In genomic region chr9:20751477-20752029, GRCm38 (mm10) we compare ENCODE assay signal across 11 mouse cellular contexts. TPM values are rescaled to one million over a fixed set of nuclear protein-coding genes. Genes with fewer than 3 reads are reported as not detected.
DNase-seq lines count a peak whose midpoint lies in the region; ATAC-seq and TF ChIP-seq lines count a peak whose summit lies in the region.
"Had no signal": no experiment of that assay in that cellular context is flagged by ENCODE, and none has a peak within 500 bp of the region (broad histone marks: within the 10 kb centered on the region; RNA-seq: fewer than 3 reads in every experiment).

No protein-coding gene starts in this region.

- no peak overlapping the region for H3K27ac ChIP-seq in kidney, postnatal 0 days
- H3K27ac ChIP-seq in kidney, embryonic 16.5 days (ENCODE audit: low read length), result no peak overlapping the region
- H3K27ac ChIP-seq in hindbrain, embryonic 12.5 days, result no peak overlapping the region
- H3K27ac ChIP-seq in midbrain, postnatal 0 days (ENCODE audit: low read depth, low read length), result no peak overlapping the region

- H3K4me1 ChIP-seq in kidney, postnatal 0 days (replicated peaks; ENCODE audit: insufficient read depth, low read length), result no peaks in the 10 kb centered on the region
- peaks cover 4% of the 10 kb centered on the region; the same call in 1 of the 2 replicates for H3K4me1 ChIP-seq in kidney, embryonic 16.5 days (ENCODE audit: insufficient read depth, low read length)
- peaks cover 14% of the 10 kb centered on the region for H3K4me1 ChIP-seq in hindbrain, embryonic 12.5 days
- H3K4me1 ChIP-seq in midbrain, postnatal 0 days (ENCODE audit: insufficient read depth, low read length), result no peaks in the 10 kb centered on the region

- WGBS in kidney, postnatal 0 days, result 50% methylated on average over 6 of the region's 6 CpGs
- WGBS in kidney, embryonic 16.5 days, result 61% methylated on average over 6 of the region's 6 CpGs
- 60% methylated on average over 6 of the region's 6 CpGs for WGBS in hindbrain, embryonic 12.5 days
- 60% methylated on average over 6 of the region's 6 CpGs for WGBS in midbrain, postnatal 0 days

- H3K27me3 ChIP-seq in kidney, postnatal 0 days (ENCODE audit: insufficient read depth, low read length), result no peaks in the 10 kb centered on the region
- H3K27me3 ChIP-seq in kidney, embryonic 16.5 days (ENCODE audit: insufficient read depth, low read length), result peaks cover 5% of the 10 kb centered on the region
- H3K27me3 ChIP-seq in hindbrain, embryonic 12.5 days, result no peaks in the 10 kb centered on the region
- H3K27me3 ChIP-seq in midbrain, postnatal 0 days (ENCODE audit: insufficient read depth, low read length), result no peaks in the 10 kb centered on the region

- no peak for ATAC-seq in kidney, postnatal 0 days (replicated peaks; ENCODE audit: low FRiP score, low read depth)
- no peak for ATAC-seq in kidney, embryonic 16.5 days (ENCODE audit: low FRiP score, low TSS enrichment)
- peak; percentile 32; the same call in 1 of the 2 replicates for ATAC-seq in hindbrain, embryonic 12.5 days (ENCODE audit: low FRiP score)
- ATAC-seq in midbrain, postnatal 0 days (ENCODE audit: low FRiP score), result peak; percentile 45; the same call in 1 of the 2 replicates

- H3K9ac ChIP-seq in kidney, postnatal 0 days (ENCODE audit: low read depth, low read length), result no peak overlapping the region
- H3K9ac ChIP-seq in kidney, embryonic 16.5 days (replicated peaks; ENCODE audit: low read length), result no peak overlapping the region
- no peak overlapping the region for H3K9ac ChIP-seq in hindbrain, embryonic 12.5 days
- no peak overlapping the region for H3K9ac ChIP-seq in midbrain, postnatal 0 days (replicated peaks; ENCODE audit: low read length, poor library complexity, severe bottlenecking)

- no peaks in the 10 kb centered on the region for H3K36me3 ChIP-seq in kidney, postnatal 0 days (ENCODE audit: insufficient read depth, low read length)
- no peaks in the 10 kb centered on the region for H3K36me3 ChIP-seq in kidney, embryonic 16.5 days (ENCODE audit: insufficient read depth, low read length)
- H3K36me3 ChIP-seq in hindbrain, embryonic 12.5 days, result no peaks in the 10 kb centered on the region
- no peaks in the 10 kb centered on the region for H3K36me3 ChIP-seq in midbrain, postnatal 0 days (ENCODE audit: insufficient read depth, low read length)

- peak; percentile 45 for DNase-seq in kidney, postnatal 0 days (ENCODE audit: low spot score)
- DNase-seq in MEL-GATA-1-ER (ENCODE audit: extremely low read depth, low read depth), result peak; percentile 56
- peak; percentile 64 for DNase-seq in midbrain, postnatal 0 days (ENCODE audit: low spot score)
- no peak for DNase-seq in left cerebral cortex, postnatal 10 days (ENCODE audit: extremely low spot score in 1 of 2, low spot score in 2 of 2)
- no peak for DNase-seq in lung, postnatal 25 days (ENCODE audit: low spot score)
- DNase-seq in cerebellum, adult 9-11 months, result no peak
- DNase-seq: heart, adult 18-20 months; spleen, adult 18-20 months had no signal

- no peaks in the 10 kb centered on the region for H3K9me3 ChIP-seq in kidney, postnatal 0 days (replicated peaks; ENCODE audit: low read length)
- H3K9me3 ChIP-seq in kidney, embryonic 16.5 days (ENCODE audit: low read length), result no peaks in the 10 kb centered on the region
- H3K9me3 ChIP-seq in hindbrain, embryonic 12.5 days (replicated peaks), result no peaks in the 10 kb centered on the region
- H3K9me3 ChIP-seq in midbrain, postnatal 0 days (ENCODE audit: low read length), result no peaks in the 10 kb centered on the region
- H3K9me3 ChIP-seq: megakaryocyte, embryonic 14.5 days had no signal

- TF ChIP-seq CTCF in kidney, postnatal 0 days (IDR thresholded peaks at IDR 0.05; ENCODE audit: low read depth), result no peak
- peak; percentile 55 for TF ChIP-seq CTCF in midbrain, postnatal 0 days (IDR thresholded peaks at IDR 0.05)

- no peak overlapping the region for H3K4me3 ChIP-seq in kidney, postnatal 0 days (replicated peaks; ENCODE audit: low read depth, low read length)
- no peak overlapping the region for H3K4me3 ChIP-seq in kidney, embryonic 16.5 days (ENCODE audit: low read length)
- H3K4me3 ChIP-seq in hindbrain, embryonic 12.5 days, result no peak overlapping the region
- no peak overlapping the region for H3K4me3 ChIP-seq in midbrain, postnatal 0 days (ENCODE audit: low read depth, low read length)
- H3K4me3 ChIP-seq: megakaryocyte, embryonic 14.5 days had no signal

- no peak overlapping the region for H3K4me2 ChIP-seq in kidney, postnatal 0 days (ENCODE audit: low read length)
- no peak overlapping the region for H3K4me2 ChIP-seq in kidney, embryonic 16.5 days (replicated peaks; ENCODE audit: low read depth, low read length)
- no peak overlapping the region for H3K4me2 ChIP-seq in hindbrain, embryonic 12.5 days (replicated peaks)
- H3K4me2 ChIP-seq in midbrain, postnatal 0 days (ENCODE audit: low read depth, low read length, poor library complexity, severe bottlenecking), result no peak overlapping the region

- intact Hi-C loops in left cerebral cortex, postnatal 10 days (cut with DNase I), result no loop called here

RNA-seq across cellular contexts. Expression of gene Olfm2, which starts 5.4 kb away (rescaled TPM):
- polyA plus RNA-seq in kidney, postnatal 0 days (2015; fragmentation: Nextera tagmentation; extraction: Ambion mirVana), result 3.4 and 3.6 TPM in 2 replicates
- 6.5 and 6.6 TPM in 2 replicates for polyA plus RNA-seq in kidney, embryonic 16.5 days (2015; fragmentation: Nextera tagmentation; extraction: Ambion mirVana)
- polyA plus RNA-seq in hindbrain, embryonic 12.5 days (2016; fragmentation: Nextera tagmentation; extraction: Ambion mirVana), result 68.7 and 75.0 TPM in 2 replicates
- 301 and 342 TPM in 2 replicates for total RNA-seq in midbrain, postnatal 0 days (2014; rRNA removed)
- polyA plus RNA-seq in midbrain, postnatal 0 days (2015; fragmentation: Nextera tagmentation; extraction: Ambion mirVana), result 245 and 273 TPM in 2 replicates
- 100 to 1,000 TPM; 221 to 232 TPM for total RNA-seq in left cerebral cortex, postnatal 10 days (2021)

Comparison
In these comparisons a context has a peak if more than half of its experiments do, and no peak if none do; other contexts are left out.
1. ATAC-seq: peak in hindbrain, embryonic 12.5 days (single experiment) and midbrain, postnatal 0 days (single experiment); none in kidney, postnatal 0 days (single experiment) and kidney, embryonic 16.5 days (single experiment).
2. DNase-seq: peak in kidney, postnatal 0 days (single experiment), MEL-GATA-1-ER (single experiment) and midbrain, postnatal 0 days (single experiment); none in left cerebral cortex, postnatal 10 days (0 of 2), lung, postnatal 25 days (single experiment) and cerebellum, adult 9-11 months (single experiment).